Mouse (Mus musculus) stomach, postnatal 0 days (tissue): Measurements from ENCODE around the gene Gm6096. TPM values are rescaled to one million over a fixed set of nuclear protein-coding genes. Genes with fewer than 3 reads are reported as not detected.
"Not testable (repeated sequence)": the region's sequence is repeated elsewhere in the genome, so short reads cannot be mapped to it uniquely, and the experiment has no call there.

Source experiments
- ATAC-seq: fragments of 200-750 bp; cut with Nextera tagmentation; 2 replicates; pipeline ENCODE4 v1.8.0; 2017; ENCODE audit not compliant: low FRiP score, low TSS enrichment
- DNase-seq: peaks from one replicate; pipeline ENCODE4 v3.0.0-alpha.2; 2016; ENCODE audit warnings: low spot score
- H3K27ac ChIP-seq: fragments of 300-500 bp; sonication (generic); replicated peaks from 2 replicates; pipeline ENCODE4 v1.5.1; 2014; ENCODE audit warnings: mild to moderate bottlenecking, control low read depth
- H3K27me3 ChIP-seq: fragments of 300-500 bp; sonication (generic); 2 replicates; pipeline ENCODE4 v1.6.1; 2014; ENCODE audit warnings: low read length; ENCODE audit not compliant: control insufficient read depth, insufficient read depth
- H3K36me3 ChIP-seq: fragments of 300-500 bp; sonication (generic); 2 replicates; pipeline ENCODE4 v1.6.1; 2014; ENCODE audit warnings: low read length, mixed read lengths; ENCODE audit not compliant: control insufficient read depth, insufficient read depth
- H3K4me1 ChIP-seq: fragments of 300-500 bp; sonication (generic); replicated peaks from 2 replicates; pipeline ENCODE4 v1.6.1; 2014; ENCODE audit warnings: antibody characterized with exemption; ENCODE audit not compliant: control insufficient read depth, insufficient read depth
- H3K4me2 ChIP-seq: fragments of 300-500 bp; sonication (generic); replicated peaks from 2 replicates; pipeline ENCODE4 v1.6.1; 2014; ENCODE audit warnings: low read depth, mild to moderate bottlenecking, control low read depth, moderate library complexity
- H3K4me3 ChIP-seq: fragments of 300-500 bp; sonication (generic); 2 replicates; pipeline ENCODE4 v1.5.1; 2014; ENCODE audit warnings: low read depth, low read length, control low read depth
- H3K9ac ChIP-seq: fragments of 300-500 bp; sonication (generic); 2 replicates; pipeline ENCODE4 v1.6.1; 2014; ENCODE audit warnings: mild to moderate bottlenecking, low read length, control low read depth, mixed read lengths
- H3K9me3 ChIP-seq: fragments of 300-500 bp; sonication (generic); 2 replicates; pipeline ENCODE4 v1.6.1; 2016; ENCODE audit warnings: low read length; ENCODE audit not compliant: control insufficient read depth
- CTCF ChIP-seq: IDR thresholded peaks from 2 replicates; pipeline ENCODE4 v1.5.1; 2016; ENCODE audit warnings: antibody characterized with exemption, low read depth, mild to moderate bottlenecking, moderate library complexity
- EP300 ChIP-seq: optimal IDR thresholded peaks from 2 replicates; pipeline ENCODE3; 2016; ENCODE audit warnings: antibody characterized with exemption
- WGBS: fragments of 180-500 bp; shearing (Covaris S2); extraction: QIAGEN DNeasy Blood & Tissue Kit; methylation state at CpG from one replicate; pipeline ENCODE4 v1.1.7; 2014; 5-methylcytosine and 5-hydroxymethylcytosine counted together
- polyA plus RNA-seq: library from polyadenylated mRNA; unstranded; fragments of >200 nt; fragmentation: Nextera tagmentation; extraction: Ambion mirVana; gene quantifications from 2 replicates; pipeline ENCODE4 v1.2.1, GENCODE M21; 2015

Gm6096 gene
- polyA plus RNA-seq = not detected in 2 replicates

DNA sequence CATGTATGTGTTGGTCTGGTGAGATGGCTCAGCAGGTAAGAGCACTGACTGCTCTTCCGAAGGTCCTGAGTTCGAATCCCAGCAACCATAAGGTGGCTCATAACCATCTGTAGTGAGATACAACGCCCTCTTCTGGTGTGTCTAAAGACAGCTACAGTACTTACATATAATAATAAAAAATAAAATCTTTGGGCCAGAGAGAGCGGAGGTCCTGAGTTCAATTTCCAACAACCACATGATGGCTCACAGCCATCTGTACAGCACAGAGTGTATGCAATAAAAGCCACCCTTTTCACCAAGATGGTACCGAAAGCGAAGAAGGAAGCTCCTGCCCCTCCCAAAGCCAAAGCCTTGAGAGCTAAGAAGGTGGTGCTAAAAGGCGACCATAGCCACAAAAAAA, at the start of gene Gm6096:
Gene Gm6096, plus strand, starts transcription at position 301 of the 400 bp plus-strand sequence.
- TF ChIP-seq EP300 (no peak), CTCF (no peak)
- no peak within 1 kb of the TSS for H3K4me3 ChIP-seq
- H3K36me3 ChIP-seq = peaks cover 26% of the 10 kb centered on the region
- ATAC-seq (no peak), DNase-seq (no peak)
- H3K9ac ChIP-seq = no peak within 1 kb of the TSS
- H3K4me2 ChIP-seq = no peak within 1 kb of the TSS
- H3K27me3 ChIP-seq = no peaks in the 10 kb centered on the region
- H3K27ac ChIP-seq = no peak within 1 kb of the TSS
- H3K4me1 ChIP-seq = no peaks in the 10 kb centered on the region
- no peaks in the 10 kb centered on the region for H3K9me3 ChIP-seq
- 93% methylated on average over 7 of the region's 7 CpGs for WGBS

DNA sequence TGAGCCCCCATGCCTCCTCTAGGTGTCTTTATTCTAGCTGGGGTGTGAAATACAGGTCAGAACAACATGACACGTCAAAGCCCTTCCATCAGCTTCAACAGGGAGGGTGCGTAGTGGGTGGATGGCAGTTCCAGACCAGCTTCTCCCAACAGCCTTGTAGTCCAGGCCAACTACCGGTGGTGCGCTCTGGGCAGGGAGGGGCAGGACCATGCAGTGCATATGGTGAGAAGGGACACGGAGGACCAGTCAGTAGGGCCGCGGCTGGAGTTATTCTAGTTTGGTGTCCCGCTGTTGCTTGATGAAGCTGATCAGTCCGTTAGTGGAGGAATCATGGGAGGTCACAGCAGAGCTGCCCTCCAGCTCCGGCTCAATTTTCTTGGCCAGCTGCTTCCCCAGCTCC, 48.7 kb upstream of the Gm6096 start:
- H3K27ac ChIP-seq, H3K4me2 ChIP-seq, H3K27me3 ChIP-seq, H3K4me3 ChIP-seq, H3K4me1 ChIP-seq, ATAC-seq, H3K9ac ChIP-seq, H3K9me3 ChIP-seq, DNase-seq: not testable (repeated sequence)
- peaks cover 21% of the 10 kb centered on the region for H3K36me3 ChIP-seq
- 84% methylated on average over 8 of the region's 10 CpGs for WGBS

DNA sequence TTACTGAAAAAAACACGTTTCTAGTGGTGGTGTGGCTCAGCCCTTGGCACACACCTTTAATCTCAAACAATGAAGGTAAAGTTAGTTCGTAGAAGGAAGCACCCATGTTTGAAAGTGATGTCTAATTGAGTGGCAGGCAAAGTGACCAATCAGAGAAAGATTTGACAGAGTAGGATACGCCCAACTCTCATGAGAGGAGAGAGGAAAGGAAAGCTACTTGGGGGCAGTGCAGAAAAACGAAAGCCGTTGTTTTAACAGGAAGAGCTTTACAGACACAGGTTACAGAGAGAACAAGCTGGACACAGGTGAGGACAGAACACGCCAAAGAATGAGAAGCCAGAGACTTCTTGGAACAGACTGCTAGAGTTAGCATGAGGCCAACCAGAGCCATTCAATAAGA, 44.5 kb upstream of the Gm6096 start:
- DNase-seq (no peak), ATAC-seq (no peak)
- H3K4me2 ChIP-seq = no peak overlapping the region
- no peak overlapping the region for H3K27ac ChIP-seq
- 91% methylated on average over 6 of the region's 6 CpGs for WGBS
- H3K4me3 ChIP-seq = no peak overlapping the region
- no peaks in the 10 kb centered on the region for H3K9me3 ChIP-seq
- no peak overlapping the region for H3K9ac ChIP-seq
- no peaks in the 10 kb centered on the region for H3K27me3 ChIP-seq
- no peak for TF ChIP-seq CTCF
- no peak for TF ChIP-seq EP300
- H3K4me1 ChIP-seq = no peaks in the 10 kb centered on the region
- peaks cover 42% of the 10 kb centered on the region for H3K36me3 ChIP-seq

- DNase-seq = peak; percentile 30
- no peak for ATAC-seq
- Histone ChIP-seq H3K4me3 (no peak overlapping the region), H3K36me3 (peaks cover 53% of the 10 kb centered on the region), H3K9ac (no peak overlapping the region), H3K9me3 (no peaks in the 10 kb centered on the region), H3K4me1 (no peaks in the 10 kb centered on the region), H3K27ac (no peak overlapping the region), H3K4me2 (no peak overlapping the region), H3K27me3 (no peaks in the 10 kb centered on the region)
- WGBS = 90% methylated on average over 9 of the region's 9 CpGs
- TF ChIP-seq CTCF (peak; percentile 58), EP300 (no peak)
Observed at GRCm38 (mm10) chr7:34208027-34208745, 42.7 kb upstream of the Gm6096 start.

DNA sequence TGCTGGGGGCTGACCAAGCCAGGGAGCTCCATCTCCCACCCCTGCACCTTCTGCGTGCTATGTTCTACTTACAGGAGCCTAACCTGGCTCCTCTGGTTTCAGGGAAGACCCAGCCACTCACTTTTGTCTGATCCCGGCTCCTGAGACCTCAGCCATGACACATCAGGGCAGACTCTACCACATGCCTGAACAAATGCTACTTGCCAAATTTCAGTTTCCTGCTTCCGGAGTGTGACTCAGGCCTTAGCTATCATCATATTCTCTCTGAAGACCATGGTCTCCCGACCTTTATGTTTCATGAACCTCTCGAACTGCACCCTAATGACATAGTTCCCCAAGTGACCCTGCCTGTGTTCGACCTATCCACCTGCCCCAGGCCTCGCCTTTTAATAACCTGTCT, 37.6 kb upstream of the Gm6096 start:
- H3K27ac ChIP-seq = no peak overlapping the region
- no peaks in the 10 kb centered on the region for H3K27me3 ChIP-seq
- DNase-seq (no peak), ATAC-seq (peak; percentile 22; the same call in 1 of the 2 replicates)
- H3K9me3 ChIP-seq = no peaks in the 10 kb centered on the region
- H3K4me3 ChIP-seq = no peak overlapping the region
- no peak overlapping the region for H3K4me2 ChIP-seq
- H3K4me1 ChIP-seq = no peaks in the 10 kb centered on the region
- H3K9ac ChIP-seq = no peak overlapping the region
- peaks cover 43% of the 10 kb centered on the region for H3K36me3 ChIP-seq
- TF ChIP-seq CTCF = no peak
- no peak for TF ChIP-seq EP300
- 71% methylated on average over 7 of the region's 7 CpGs for WGBS

DNA sequence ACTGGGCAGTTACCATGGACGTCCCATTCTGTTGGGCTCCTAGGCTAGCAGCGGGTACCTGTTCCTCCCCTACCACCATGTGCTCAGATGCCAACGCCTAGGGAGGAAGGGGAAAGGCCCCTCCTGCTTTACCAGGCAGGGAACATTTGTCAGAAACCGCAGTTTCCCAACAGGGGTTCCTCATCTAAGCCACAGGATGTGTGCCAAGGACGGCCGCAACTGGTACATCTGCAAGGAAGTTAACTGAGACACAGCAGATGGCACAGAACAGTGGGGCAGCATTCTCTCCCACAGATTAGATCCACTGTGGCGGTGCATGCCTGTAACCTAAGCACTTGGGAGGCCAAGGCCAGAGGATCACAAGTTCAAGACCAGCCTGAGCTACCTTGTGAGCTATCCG, 36.2 kb upstream of the Gm6096 start:
- no peak overlapping the region for H3K4me2 ChIP-seq
- WGBS = 94% methylated on average over 8 of the region's 8 CpGs
- no peaks in the 10 kb centered on the region for H3K4me1 ChIP-seq
- DNase-seq (no peak), ATAC-seq (no peak)
- H3K4me3 ChIP-seq = no peak overlapping the region
- no peak overlapping the region for H3K27ac ChIP-seq
- H3K27me3 ChIP-seq = no peaks in the 10 kb centered on the region
- H3K9ac ChIP-seq = no peak overlapping the region
- no peaks in the 10 kb centered on the region for H3K9me3 ChIP-seq
- no peak for TF ChIP-seq CTCF
- no peak for TF ChIP-seq EP300
- H3K36me3 ChIP-seq = peaks cover 35% of the 10 kb centered on the region
